Mouse (Mus musculus) large intestine, adult 2 months (tissue): ENCODE data around the gene Manba. TPM values are rescaled to one million over a fixed set of nuclear protein-coding genes. Genes with fewer than 3 reads are reported as not detected.
"Not testable (repeated sequence)": the region's sequence is repeated elsewhere in the genome, so short reads cannot be mapped to it uniquely, and the experiment has no call there.

Experiments used
- DNase-seq: peaks from one replicate; pipeline ENCODE4 v3.0.0-alpha.2; 2012; ENCODE audit warnings: low read depth, low spot score
- WGBS: fragments of 180-500 bp; shearing (Covaris S2); methylation state at CpG from one replicate; pipeline ENCODE4 v1.1.7; 2018; 5-methylcytosine and 5-hydroxymethylcytosine counted together
- polyA plus RNA-seq: library from polyadenylated mRNA; depleted of rRNA; stranded (reverse); fragments of >200 nt; gene quantifications from 2 replicates; pipeline ENCODE4 v1.2.3, GENCODE M21; 2012; rRNA removed

Manba gene
- 4.8 and 6.1 TPM in 2 replicates for polyA plus RNA-seq

DNA sequence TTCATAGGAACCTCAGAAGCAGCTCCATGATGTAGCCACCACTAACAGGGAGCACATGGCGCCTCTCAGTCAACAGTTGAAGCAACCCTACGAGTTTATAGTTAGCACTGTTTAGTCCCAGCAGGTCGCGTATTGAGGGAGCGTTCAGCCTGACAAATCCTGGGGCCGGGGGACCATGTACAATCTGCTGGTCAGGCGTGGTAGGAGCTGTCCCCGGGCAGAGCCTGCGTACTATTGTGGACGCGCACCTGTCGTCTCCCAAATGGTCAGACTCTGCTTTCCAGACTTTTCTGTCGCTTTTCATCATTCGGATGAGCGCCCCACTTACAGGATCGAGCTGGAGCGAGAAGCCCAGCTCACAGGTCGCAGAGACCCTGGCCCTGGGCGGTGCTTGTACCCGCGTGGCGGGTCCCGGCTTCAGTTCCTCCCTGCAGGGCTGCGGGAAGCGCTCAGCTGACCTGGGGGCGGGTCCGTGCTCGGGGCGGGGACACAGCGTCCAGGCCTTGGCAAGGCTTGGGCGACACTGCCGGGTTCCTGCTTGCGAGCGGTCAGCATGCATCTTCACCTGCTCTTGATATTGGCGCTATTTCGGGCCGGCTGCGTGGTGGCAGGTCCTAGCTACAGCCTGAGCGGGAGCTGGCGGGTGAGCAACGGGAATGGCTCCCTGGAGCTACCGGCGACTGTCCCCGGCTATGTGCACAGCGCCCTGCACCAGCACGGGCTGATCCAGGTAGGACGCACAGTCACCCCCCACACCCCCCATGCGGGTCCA is at the start of gene Manba:
Manba (plus strand) TSS at position 484 of the 772 bp plus-strand sequence.
- WGBS = 2% methylated on average over 48 of the region's 48 CpGs
- peak; percentile 53 for DNase-seq

GRCm38 (mm10) chr3:135436901-135437616 is 48.4 kb upstream of the Manba start:
- DNase-seq = no peak
- 37% methylated on average over 14 of the region's 14 CpGs for WGBS

GRCm38 (mm10) chr3:135437758-135438495 is 47.5 kb upstream of the Manba start, which contains the start of gene Ube2d3:
Gene Ube2d3, plus strand, starts transcription at chr3:135438149.
- DNase-seq = peak; percentile 85
- under 1% methylated on average over 56 of the region's 56 CpGs for WGBS

- WGBS = under 1% methylated on average over 50 of the region's 50 CpGs
These were observed 46.9 kb upstream of the Manba start for GRCm38 (mm10) chr3:135438531-135438912.

GRCm38 (mm10) chr3:135438913-135439531 is 46.4 kb upstream of the Manba start:
- no peak for DNase-seq
- under 1% methylated on average over 67 of the region's 76 CpGs for WGBS

More at GRCm38 (mm10) chr3:135438531-135438912, 46.9 kb upstream of the Manba start:
- no peak for DNase-seq

DNA sequence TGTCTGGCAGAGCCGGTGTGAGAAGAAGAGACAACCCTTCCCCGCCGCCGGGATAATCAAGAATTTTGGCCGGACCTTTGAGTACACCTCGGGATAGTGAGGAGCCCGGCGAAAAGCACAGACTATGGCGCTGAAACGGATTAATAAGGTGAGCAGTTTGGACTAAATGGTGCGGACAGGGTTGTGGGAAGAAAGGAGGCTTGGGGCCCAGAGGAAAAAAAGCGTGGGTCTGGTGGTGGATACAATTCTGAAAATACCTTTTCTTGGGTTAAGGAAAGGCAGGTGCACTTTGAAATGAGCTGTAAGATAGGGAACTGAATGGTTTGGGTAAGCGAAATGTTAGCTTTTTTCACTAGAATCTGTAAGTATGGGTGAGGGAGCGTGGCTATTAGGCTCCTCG is 45.8 kb upstream of the Manba start:
- 1% methylated on average over 15 of the region's 15 CpGs for WGBS
- no peak for DNase-seq

DNA sequence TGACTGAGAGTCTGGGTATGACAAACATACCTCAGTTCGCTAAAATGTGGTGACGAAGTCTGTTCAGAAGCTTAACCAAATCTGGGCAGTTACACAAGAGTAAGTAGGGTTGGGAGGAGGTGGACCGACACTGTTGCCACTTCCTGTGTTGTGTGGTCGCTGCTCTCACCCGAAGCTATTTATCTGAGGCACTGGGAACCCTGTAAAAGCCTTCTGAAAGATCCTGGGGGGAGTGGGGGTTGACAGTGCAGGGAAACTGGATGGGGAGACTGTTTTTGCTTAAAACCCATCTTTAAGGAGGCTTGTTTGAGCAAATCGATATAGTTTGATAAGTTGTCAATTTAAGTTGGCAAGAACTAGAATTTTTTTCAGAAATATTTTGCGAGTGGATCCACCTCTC is 45.2 kb upstream of the Manba start:
- no peak for DNase-seq
- 2% methylated on average over 7 of the region's 7 CpGs for WGBS

- WGBS = 1% methylated on average over 10 of the region's 10 CpGs
- no peak for DNase-seq
These were observed 44.8 kb upstream of the Manba start for GRCm38 (mm10) chr3:135440621-135441020.

DNA sequence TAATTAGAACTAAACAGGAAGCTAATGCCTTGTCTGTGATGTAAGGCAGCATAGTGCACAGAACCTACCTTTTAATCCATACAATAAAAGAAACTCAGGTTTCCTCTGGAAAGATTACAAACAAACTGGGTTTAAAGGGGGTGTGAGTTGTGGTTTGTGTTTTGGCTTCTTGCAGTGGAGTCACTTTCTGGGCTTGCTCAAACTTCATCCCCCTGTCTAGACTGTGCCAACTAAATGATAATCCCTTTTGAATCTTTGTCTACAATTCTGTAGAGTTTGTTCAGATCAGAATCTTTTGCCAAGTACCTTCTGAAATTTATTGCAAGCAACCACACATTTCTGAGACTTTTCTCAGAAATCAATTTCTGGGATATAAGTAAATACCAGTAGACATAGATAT is 40.5 kb upstream of the Manba start:
- no peak for DNase-seq

GRCm38 (mm10) chr3:135458981-135459380 is 26.4 kb upstream of the Manba start:
- DNase-seq = no peak

- WGBS = 84% methylated on average over 1 of the region's 1 CpGs
These were observed 17.0 kb upstream of the Manba start for GRCm38 (mm10) chr3:135468402-135468801.

DNA sequence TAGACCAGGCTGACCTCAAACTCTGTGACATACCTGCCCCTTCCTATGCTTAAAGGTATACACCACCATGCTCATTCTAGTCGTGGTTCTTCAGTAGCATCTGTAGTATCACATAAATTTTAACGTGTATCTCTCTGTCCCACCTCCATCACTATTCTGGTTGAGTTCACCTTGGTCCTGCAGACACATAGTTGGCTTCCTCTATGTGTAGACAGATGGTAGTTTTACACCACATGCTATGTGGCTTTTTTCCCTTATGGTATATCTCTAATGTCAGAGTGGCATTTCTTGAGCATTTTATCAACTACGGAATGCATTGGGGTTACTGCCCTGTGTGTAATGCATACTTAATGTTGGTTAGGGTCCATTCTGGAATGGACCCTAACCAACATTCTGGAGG is 16.3 kb upstream of the Manba start:
- 48% methylated on average over 3 of the region's 3 CpGs for WGBS
- no peak for DNase-seq

More at GRCm38 (mm10) chr3:135468402-135468801, 17.0 kb upstream of the Manba start:
- no peak for DNase-seq

DNA sequence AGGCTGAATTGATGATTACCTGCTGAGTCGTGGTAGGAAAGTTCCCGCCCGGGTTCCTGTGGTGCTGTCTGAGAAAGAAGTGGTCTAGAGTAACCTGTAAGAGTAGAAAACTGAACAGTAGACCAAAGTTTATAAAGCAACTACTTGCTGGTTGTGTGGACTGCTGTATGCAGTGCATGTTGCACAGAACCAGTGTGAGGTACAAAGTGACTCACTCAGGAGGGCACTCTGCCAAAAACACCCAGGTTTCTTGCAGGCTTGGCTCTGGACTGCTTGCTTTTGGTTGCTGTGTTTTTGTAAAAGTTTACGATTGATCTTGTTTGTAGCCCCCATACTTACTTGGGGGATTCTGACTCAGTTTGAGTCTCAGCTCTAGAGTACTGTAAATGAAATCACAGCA is 15.4 kb upstream of the Manba start:
- 9% methylated on average over 4 of the region's 4 CpGs for WGBS
- DNase-seq = peak; percentile 47

DNA sequence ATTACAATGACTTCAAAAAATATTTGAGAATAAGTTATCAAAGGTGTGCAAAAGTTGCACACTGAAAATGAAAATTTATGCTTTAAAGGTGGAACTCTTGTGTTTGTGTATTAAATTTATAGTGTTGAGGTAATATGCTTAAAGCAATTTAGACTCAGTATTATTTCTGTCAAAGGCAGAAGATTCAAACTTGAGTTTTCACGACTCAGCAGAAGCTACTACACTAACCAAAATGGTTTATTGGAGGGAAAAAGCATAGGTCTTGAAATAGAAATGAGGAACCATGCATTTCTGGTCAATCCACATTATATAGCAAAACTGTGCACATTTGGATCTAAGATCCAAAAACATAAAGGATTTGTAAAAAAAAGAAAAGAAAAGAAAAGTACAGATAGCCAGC is 14.6 kb upstream of the Manba start:
- WGBS = 51% methylated on average over 1 of the region's 1 CpGs
- no peak for DNase-seq

GRCm38 (mm10) chr3:135475025-135475424 is 10.4 kb upstream of the Manba start:
- 66% methylated on average over 8 of the region's 8 CpGs for WGBS
- DNase-seq = no peak

- 49% methylated on average over 6 of the region's 6 CpGs for WGBS
- no peak for DNase-seq
These were observed 9.1 kb upstream of the Manba start for GRCm38 (mm10) chr3:135476286-135476685.

GRCm38 (mm10) chr3:135476977-135477376 is 8.4 kb upstream of the Manba start:
- 85% methylated on average over 2 of the region's 2 CpGs for WGBS
- DNase-seq = no peak

- not testable (repeated sequence) for DNase-seq
- 78% methylated on average over 5 of the region's 5 CpGs for WGBS
These were observed 6.3 kb upstream of the Manba start for GRCm38 (mm10) chr3:135479090-135479489.

DNA sequence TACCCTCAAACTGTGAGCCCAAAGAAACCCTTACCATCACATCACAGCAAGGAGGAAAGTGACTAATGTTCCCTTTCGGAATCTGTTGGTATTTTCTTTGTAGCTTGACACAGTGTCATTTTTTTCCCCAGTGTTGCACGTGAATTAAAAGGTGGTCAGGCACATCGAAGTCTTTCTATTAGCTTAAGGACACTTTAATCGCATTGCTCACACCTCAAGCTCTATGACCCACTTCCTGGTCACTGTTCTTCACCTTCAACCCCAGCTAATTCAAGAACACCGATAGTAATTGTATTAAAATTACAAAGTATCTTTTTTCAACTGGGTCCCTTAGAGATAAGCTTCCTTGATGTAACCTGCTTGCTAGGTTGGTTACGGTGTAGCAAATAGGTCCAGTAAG is 4.6 kb upstream of the Manba start:
- no peak for DNase-seq
- WGBS = 90% methylated on average over 6 of the region's 6 CpGs

DNA sequence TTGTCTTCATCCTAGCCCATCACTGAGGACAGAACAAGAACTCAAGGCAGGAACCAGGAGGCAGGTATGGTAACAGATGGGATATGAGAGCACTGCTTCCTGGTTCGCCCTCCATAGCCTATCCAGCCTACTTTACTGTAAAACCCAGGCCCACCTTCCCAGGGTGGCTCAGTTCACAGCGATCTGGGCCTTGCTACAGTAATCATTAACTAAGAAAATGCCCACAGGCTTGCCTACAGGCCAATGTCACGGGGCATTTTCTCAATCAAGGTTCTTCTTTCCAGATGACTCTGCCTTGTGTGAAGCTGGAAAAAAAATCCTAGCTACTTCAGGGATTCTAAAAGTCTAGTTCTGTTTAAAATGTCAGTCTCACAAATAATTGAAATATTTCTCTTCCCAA is 3.8 kb upstream of the Manba start:
- DNase-seq = no peak
- WGBS = 66% methylated on average over 3 of the region's 3 CpGs
